Mouse (Mus musculus): ENCODE measurements around the gene Setmar. TPM values are rescaled to one million over a fixed set of nuclear protein-coding genes. Genes with fewer than 3 reads are reported as not detected.

The Setmar gene
- 1 to 10 TPM; 3.6 to 4.0 TPM for total RNA-seq (2021)
- long read RNA-seq, experiment 1, partial matches to known transcripts: 0 of 3 reads
- long read RNA-seq, experiment 1, other reads (novel, unspliced or antisense): 0 of 3 reads
- long read RNA-seq, experiment 2: 0 reads

DNA sequence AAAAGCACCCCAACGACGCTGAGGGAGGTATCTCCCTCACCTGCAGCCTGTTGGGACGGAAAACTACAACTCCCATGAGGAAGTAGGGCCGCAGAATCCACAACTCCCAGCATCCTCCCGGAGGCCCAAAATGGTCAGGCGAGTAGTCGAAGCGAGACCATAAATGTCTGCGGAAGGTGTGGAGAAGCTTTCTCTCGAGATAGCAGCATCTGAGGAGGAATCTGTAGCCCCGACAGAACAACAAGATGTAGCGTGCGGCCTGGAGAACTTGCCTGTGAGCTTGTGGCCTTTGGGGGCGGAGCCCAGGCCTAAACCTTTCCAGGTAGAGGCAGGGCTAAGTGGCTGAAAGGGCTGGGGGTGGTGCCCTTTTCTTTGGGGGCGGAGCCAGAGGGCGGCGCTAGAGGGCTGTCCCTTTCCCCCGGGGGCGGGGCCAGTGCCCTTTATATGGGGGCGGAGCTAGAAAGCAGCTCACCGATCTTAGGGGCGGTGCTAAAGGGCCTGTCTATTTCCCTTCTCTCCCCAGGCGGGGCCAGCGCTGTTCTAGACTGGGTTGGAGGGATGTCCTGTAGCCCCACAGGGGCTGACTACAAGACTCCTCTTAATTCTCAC is at the start of gene Setmar:
Gene Setmar, plus strand, starts transcription at position 128 of the 609 bp plus-strand sequence.
- intact Hi-C loops (cut with DNase I): no loop called here
- DNase-seq: peak; percentile 95 to 98

DNA sequence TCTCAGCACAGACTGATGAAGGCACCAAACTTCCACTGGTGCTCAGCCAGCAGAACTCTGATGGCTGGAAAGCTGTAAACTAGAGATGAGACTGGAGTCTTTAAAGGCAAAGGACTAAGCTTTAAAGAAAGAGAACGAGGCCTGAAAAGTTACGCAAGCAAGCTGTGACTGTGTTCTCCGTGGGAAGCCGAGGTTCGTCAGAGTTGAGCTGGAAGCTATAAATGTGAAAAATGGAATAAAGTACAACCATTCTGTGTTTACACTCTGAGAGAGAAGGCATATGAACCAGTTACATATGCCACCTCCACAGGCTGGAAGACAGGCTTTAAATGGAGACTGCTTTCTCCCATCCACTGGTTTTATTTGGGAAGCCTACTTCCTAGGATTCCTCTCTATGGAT is 43.2 kb upstream of the Setmar start:
- DNase-seq: no peak
- intact Hi-C loops (cut with DNase I): no loop called here

DNA sequence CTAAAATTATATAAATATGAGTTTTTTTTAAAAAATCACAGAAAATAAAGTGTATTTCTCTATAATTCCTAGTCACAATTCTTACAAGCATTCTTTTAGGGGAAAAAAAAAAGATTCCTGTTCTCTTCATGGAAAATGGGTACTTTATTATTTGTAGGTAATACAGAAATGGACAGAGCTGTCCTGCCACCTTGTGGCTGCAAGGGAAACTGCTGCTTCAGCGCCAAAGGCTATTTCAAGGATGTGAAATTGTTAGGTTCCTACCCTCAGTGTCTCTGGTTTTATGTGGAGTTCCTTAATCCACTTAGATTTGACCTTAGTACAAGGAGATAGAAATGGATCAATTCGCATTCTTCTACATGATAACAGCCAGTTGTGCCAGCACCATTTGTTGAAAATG is 9.8 kb upstream of the Setmar start:
- intact Hi-C loops (cut with DNase I): loop anchor here (5.0 kb wide), 1 partner anchor 1248 kb away; no protein-coding TSS in a partner anchor

DNA sequence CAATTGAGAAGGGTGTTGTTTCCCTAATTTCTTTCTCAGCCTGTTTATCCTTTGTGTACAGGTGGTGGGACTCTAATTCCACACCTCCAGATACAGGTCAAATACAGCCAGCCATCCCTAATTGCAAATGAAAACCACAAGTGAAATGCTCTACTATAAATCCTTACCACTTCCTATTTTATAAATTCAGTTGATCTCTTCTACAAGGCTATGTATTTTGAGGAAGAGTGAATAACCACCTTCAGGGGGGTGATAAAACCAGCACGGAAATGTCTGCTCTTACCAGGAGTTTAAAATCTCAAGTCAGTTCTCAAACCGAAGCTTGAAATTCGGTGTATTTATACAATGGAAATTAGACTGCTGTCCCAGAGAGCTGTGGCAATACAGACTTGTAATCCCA is 8.9 kb upstream of the Setmar start:
- intact Hi-C loops (cut with DNase I): loop anchor here (5.0 kb wide), 1 partner anchor 1249 kb away; no protein-coding TSS in a partner anchor
- no peak for DNase-seq

More for the DNA sequence above, 9.8 kb upstream of the Setmar start:
- DNase-seq: peak; percentile 23 to 54

DNA sequence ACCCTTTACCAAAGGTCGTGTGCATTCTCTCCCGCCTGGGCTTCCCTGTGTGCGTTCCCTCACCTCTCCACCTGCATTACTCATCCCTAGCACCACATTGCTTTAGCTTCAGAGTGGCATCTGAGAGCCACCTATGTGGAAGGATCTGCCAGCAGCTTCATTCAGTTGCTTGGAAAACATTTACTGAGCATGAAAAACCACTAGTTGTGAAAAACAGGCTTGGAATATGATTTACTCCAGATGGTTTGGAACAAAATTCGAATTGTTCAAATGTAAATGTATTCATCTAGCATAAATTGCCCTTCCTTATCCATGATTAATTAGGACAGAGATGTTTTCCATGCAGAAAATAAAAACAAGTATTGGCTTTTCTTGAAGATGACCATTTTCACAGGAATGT is 7.5 kb upstream of the Setmar start:
- intact Hi-C loops (cut with DNase I): loop anchor here (5.0 kb wide), 1 partner anchor 1250 kb away; no protein-coding TSS in a partner anchor
- DNase-seq: no peak

DNA sequence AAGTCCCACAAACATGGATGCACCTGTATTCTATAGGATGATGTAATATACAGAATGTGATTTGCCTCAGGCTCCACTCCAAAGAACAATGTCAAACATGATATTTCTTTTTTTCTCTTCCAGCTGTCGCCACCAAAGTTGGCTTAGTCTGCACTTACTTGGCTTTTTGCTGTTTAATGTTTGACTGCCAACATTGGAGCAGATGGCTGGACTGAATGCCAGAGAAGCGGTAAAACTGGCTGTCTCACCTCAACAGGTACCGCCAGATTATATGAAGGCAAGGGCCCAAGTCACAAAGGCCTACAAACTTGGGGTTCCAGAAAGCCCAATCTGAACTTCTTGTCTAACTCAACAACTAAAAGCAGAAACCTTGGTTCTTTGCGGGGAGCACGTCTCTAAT is 6.8 kb upstream of the Setmar start:
- intact Hi-C loops (cut with DNase I): loop anchor here (5.0 kb wide), 1 partner anchor 1251 kb away; no protein-coding TSS in a partner anchor
- DNase-seq: no peak

DNA sequence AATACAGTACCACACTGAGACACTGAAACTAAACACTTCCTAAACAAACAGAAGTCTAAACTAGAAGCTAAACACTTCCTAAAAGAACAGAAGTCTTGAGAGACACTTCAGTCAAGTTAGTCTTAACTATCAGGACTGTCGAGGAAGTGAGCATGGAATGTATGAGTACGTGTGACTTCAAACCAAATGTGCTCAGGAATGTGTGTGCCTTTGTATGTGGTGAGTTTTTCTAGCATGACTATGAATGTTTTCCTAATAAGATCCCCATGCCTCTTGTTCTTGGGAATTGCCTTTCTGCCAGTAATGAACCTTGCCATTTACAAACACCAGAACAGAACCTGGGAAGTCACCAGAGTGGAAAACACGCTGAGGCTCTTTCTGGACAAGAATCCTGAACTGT is 3.7 kb upstream of the Setmar start:
- DNase-seq: no peak
- intact Hi-C loops (cut with DNase I): no loop called here

DNA sequence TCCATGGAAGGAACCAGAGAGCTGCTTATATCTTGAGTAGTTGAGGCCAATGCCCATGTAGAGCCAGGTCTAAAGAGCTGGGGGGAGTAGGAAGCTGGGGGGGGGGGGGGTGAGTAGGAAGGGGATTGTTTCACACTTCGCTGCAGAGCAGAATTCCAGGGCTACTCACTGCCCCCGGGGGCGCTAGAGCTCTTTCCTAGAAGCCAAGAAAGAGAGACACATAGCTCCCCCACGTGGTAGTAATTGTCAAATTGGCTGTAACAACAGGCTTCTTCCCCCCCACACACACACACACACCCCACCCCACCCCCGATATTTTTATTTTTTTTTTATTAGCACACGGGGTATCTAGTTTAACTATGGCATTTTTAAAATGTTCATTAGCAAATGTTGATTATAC is 738 bp downstream of the Setmar start:
- DNase-seq: peak; percentile 62 to 81
- intact Hi-C loops (cut with DNase I): no loop called here

DNA sequence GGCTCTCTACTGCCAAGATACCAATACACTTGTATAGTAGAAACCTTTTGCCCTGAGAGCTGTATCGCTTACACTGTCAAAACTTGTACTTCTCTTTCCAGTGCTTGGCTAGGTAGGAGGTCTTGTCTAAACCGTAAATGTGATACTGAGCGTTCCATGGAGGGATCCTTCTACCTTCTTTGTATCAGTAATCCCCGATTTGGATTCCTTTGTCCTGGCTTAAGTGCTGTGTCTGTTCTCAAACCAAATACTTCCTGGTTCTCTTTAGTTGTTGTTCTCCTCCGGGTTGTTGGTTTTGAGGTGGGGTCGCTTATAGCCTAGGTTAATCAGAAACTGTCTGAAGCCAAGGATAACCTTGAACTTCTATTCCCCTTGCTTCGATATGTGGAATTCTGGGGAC is 6.1 kb downstream of the Setmar start:
- no peak for DNase-seq
- intact Hi-C loops (cut with DNase I): no loop called here

DNA sequence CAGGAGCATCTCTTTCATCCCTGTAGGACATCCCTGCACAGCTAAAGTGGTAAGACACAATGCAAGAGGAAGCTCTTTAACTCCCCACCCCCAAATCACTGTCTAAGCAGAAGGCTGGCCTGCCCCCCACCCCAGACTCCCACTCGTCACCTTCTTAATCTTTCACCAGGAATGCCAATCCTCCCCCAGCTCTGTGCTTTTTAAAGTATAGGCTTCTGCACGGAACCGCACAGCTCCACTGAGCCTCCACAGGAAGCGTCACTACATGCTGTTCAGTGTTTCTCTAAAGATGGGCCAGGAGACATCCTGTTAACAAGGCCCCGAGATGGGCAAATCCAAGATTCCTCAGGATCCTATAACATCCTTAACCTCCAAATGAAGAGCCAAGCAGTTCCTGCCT is 8.2 kb downstream of the Setmar start:
- intact Hi-C loops (cut with DNase I): no loop called here
- DNase-seq: no peak

DNA sequence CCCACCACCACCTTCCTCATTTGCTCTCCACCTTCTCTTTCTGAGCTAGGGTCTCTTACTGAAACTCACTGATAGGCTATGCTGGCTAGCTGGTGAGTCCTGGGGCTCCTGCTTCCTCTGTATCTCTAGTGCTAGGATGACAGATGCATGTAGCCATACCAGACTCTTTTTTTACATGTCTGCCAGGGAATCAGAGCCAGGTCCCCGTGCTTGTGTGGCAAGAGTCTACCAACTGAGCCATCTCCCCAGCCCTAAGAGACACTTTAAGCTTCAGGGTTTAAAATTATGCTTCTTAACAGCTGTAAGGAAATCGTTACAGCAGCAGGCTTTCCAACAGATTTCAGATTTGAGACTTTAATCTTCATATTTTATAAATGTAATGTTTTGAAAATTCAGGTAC is 9.1 kb downstream of the Setmar start:
- DNase-seq: no peak
- intact Hi-C loops (cut with DNase I): no loop called here

DNA sequence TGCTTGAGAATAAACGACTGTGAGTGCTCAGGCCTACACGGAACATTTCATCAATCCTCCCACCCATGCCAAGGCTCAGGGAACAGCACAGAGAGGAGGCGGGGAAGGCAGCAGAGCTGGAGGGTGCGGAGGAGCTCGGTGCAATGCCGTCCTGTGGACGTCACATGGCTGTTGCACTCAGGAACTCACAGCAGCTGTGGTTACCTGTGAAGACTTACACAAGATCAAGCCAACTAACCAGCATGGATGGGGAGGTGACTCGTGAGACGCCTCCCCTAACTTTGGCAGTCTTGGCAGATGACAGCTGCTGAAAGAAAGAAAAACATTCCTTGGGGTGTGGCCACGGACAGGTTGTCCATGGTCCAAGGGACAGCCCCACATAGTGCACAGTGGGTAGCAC is 9.8 kb downstream of the Setmar start:
- no peak for DNase-seq
- intact Hi-C loops (cut with DNase I): no loop called here

DNA sequence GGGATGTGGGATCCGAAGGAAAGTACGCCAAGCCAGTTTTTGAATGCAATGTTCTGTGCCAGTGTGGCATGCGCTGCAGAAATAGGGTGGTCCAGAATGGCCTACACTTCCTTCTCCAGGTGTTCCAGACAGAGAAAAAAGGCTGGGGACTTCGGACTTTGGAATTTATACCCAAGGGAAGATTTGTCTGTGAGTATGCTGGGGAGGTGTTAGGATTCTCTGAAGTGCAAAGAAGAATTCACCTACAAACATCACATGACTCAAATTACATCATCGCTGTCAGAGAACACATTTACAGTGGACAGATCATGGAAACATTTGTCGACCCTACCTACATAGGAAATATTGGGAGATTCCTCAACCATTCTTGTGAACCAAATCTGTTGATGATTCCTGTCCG is 11.0 kb downstream of the Setmar start:
- no peak for DNase-seq
- intact Hi-C loops (cut with DNase I): no loop called here

DNA sequence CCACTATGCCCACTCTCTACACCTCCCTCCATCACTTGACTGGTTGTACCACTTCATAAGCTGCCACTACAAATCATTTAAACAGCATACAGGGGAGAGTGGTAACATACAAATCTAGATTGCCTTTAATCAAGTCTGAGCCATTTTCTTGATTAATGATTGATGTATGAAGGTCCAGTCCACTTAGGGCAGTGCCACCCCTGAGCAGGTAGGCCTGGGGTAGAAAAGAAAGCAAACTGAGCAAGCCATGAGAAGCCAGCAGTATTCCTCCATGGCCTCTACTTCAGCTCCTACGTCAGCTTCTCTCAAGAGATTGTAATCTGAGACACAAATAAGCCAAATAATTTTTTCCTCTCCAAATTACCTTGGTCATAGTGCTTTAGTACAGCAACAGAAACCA is 26.5 kb downstream of the Setmar start:
- no peak for DNase-seq
- intact Hi-C loops (cut with DNase I): loop anchor here (10.0 kb wide), 1 partner anchor 624 kb away; no protein-coding TSS in a partner anchor

DNA sequence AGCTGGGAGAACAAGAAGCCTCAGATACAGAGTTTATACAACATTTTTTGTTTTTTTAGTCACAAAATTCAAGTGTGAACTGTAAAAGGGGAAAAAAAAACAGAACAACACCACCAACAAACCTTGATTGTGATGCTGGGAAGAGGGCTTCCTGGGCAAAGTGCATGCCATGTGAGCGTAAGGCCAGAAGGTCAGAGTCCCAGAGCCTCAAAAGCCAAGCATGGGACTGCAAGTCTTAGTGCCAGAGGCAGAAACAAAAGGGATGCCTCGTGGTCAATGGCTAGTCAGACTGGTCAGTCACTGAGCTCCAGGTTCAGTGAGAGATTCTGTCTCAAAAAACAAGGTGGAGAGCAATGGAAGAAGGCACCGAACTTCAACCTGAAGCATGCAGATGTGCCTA is 27.8 kb downstream of the Setmar start:
- intact Hi-C loops (cut with DNase I): loop anchor here (10.0 kb wide), 1 partner anchor 622 kb away; no protein-coding TSS in a partner anchor
- no peak for DNase-seq

DNA sequence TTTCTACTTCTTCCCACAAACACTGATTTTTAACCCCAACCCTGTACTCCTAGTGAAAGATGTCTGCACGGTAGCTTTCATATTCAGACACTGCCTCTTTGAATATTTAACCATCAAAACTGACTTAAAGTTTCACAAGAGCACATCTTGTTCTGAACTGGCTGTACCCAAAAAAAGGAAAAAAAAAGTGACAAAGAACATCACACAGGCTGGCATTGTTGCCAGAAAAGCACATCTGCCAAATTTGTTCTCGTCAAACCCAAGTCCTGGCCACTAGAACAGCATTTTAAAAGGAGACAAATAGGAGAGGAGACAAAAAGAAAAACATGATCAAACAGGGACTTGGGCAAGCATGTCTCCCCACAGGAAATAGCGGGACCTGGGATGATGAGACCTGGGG is 28.6 kb downstream of the Setmar start:
- intact Hi-C loops (cut with DNase I): loop anchor here (10.0 kb wide), 1 partner anchor 621 kb away; no protein-coding TSS in a partner anchor
- DNase-seq: no peak

DNA sequence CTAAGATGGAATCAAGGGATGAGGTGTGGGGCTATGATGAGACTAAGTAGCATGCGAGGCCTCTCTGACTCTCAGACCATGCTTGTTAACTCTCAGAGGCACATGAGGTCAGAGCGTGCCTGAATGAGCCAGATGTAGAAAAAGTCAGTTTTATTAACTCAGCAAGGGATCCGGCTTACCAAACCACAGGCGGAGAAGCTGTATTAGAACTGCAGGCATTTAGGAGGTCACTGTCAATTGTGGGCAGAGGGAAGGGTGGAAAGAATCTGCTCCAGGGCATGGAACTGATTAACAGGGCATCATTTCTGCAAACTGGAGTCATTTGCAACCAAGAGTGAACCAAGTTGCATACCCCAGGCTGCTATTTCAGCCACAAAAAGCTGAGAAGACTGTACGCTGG is 30.6 kb downstream of the Setmar start:
- no peak for DNase-seq

DNA sequence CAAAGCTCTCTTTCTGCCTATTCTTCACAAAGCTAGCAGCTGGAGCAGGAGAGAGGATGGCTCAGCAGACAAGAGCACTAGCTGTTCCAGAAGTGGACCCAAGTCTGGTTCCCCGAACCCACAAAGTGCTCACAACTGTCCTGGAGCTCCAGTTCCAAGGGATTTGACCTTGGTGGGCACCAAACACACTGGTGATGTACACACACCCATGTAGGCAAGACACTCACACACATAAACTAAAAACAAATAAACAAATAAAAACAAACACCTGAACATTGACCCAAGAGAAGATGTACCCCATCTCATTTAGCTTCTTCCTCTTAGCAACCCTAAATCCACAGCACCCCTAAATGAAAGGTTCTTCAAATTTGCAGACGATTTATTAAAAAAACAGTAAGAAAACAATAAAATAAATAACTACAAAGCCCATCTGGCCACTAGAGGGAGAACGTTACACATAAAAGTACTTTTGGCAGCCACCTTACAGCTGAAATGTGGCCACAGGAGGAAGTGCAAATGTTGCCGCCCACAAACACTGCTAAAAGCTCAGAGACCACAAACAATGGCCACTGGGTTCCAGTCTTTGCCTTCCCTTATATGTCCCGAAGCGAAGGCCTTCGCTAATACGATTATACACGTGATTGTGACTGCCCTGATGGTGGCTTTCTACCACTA is 33.5 kb downstream of the Setmar start:
- intact Hi-C loops (cut with DNase I): loop anchor here (1.0 to 10.0 kb wide), 6 partner anchors 114 to 639 kb away; partner anchors contain the start of gene Itpr1

More for the DNA sequence above, 30.6 kb downstream of the Setmar start:
- intact Hi-C loops (cut with DNase I): loop anchor here (5.0 to 10.0 kb wide), 4 partner anchors 117 to 642 kb away; partner anchors contain the start of gene Itpr1

DNA sequence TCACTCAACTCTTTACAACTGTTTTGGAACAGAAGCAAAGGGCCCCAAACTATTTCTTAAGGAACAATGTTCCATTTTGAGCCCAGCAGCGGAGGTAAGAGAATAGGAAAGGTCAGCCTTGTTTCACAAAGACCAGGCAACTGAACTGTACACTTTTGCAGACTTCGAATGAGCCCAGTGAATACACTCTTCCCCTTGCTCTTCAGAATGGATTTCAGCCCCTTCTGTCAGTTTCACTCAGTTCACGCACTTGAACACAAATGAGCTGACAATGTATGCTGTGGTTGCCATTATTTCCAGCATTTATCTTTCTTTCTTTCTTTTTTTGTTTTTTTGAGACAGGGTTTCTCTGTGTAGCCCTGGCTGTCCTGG is 34.0 kb downstream of the Setmar start:
- intact Hi-C loops (cut with DNase I): loop anchor here (1.0 to 10.0 kb wide), 6 partner anchors 113 to 638 kb away; partner anchors contain the start of gene Itpr1
- no peak for DNase-seq

More for the DNA sequence above, 33.5 kb downstream of the Setmar start:
- DNase-seq: peak; percentile 57 to 78

DNA sequence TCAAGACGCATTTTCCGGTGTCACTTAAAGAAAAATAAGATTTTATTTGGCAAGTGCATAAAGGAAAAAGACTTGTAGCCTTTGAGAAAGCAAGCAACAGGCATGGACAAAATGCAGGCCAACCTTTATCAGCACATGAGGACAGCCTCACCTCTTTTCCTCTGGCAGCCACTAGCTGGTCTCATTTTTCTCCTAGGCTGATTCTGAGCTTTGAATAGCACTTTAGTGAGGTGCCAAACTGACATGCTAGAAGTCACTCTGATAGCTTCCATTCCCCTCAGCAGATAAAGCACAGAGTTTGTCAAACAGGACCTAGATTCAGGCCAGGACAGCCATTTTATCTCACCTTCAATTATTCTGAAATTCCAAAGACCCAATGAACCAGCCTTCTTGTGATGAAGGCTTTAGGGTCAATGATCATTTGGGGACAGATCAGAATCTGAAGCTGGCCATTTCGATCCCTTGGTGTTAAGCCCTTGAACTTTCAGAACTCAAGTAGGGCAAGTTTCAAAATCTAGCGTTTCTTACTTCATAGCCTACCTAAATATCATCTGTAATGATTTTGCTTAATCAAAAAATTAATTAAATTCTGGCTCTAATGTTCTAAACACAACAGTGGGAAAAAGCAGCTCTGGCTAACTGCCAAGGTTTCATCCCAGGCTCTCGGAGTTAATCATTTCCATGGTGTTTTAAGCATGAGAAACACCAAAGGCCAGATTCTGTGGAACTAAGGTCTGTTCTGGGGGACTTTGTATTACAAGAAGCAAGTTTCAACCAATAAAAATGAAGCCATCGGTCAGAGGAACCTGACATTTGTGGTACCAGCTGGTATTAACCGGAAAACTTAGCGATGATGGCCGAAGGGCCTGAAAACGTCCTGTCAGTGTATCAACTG is 37.3 kb downstream of the Setmar start:
- peak in 1 of 2 experiments; percentile 16 for DNase-seq
- intact Hi-C loops (cut with DNase I): no loop called here

All from heart, postnatal 14 days (tissue).